18 mouse cellular contexts compared by ENCODE assay signal in the genomic region with DNA sequence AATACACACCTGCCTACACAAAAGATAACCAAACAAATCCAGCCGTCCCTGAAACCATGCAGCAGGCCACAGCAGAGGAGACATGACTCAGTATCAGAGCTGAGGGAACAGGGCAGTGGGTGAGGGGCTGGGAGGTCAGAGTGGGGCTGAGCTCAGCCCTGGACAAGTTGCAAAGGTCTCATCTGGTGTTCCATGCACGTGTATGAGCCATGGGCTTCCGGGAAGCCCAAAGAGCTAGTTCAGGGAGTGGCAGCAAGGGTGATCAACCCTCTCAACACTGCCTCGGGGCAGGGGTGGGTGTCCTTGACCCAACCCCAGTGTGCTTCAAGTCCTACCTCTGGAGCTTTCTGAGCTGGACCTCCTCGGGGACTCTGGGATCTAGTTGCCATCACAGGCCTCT.
DNase-seq lines count a peak whose midpoint lies in the region; ATAC-seq and TF ChIP-seq lines count a peak whose summit lies in the region.
"Had no signal": no experiment of that assay in that cellular context is flagged by ENCODE, and none has a peak within 500 bp of the region (broad histone marks: within the 10 kb centered on the region; RNA-seq: fewer than 3 reads in every experiment).

No protein-coding gene starts in this region.

- no peak overlapping the region for H3K4me3 ChIP-seq in kidney, adult 2 months (ENCODE audit: insufficient read depth, low read depth, low read length)
- H3K4me3 ChIP-seq in kidney, embryonic 16.5 days (ENCODE audit: low read length) = no peak overlapping the region
- no peak overlapping the region for H3K4me3 ChIP-seq in intestine, embryonic 15.5 days (replicated peaks)
- H3K4me3 ChIP-seq in small intestine, adult 2 months (ENCODE audit: low read depth, low read length) = no peak overlapping the region
- H3K4me3 ChIP-seq: embryonic facial prominence, embryonic 10.5 days; heart, embryonic 13.5 days; hindbrain, embryonic 10.5 days; limb, embryonic 12.5 days had no signal

- H3K4me1 ChIP-seq in kidney, adult 2 months (ENCODE audit: control insufficient read depth, insufficient read depth, low read length) = 0 out of 2 replicates have a peak, but pooled peaks cover 3% of the 10 kb centered on the region
- H3K4me1 ChIP-seq in kidney, embryonic 16.5 days (ENCODE audit: insufficient read depth, low read length) = peaks cover 14% of the 10 kb centered on the region
- H3K4me1 ChIP-seq in intestine, embryonic 15.5 days (replicated peaks) = 0 out of 2 replicates have a peak, but pooled peaks cover 8% of the 10 kb centered on the region
- H3K4me1 ChIP-seq in small intestine, adult 2 months (ENCODE audit: control insufficient read depth, insufficient read depth, insufficient read length, low read length) = peaks cover 23% of the 10 kb centered on the region
- H3K4me1 ChIP-seq: hindbrain, embryonic 10.5 days had no signal

- DNase-seq in kidney, adult 2 months = peak; percentile 17
- peak; percentile 19 for DNase-seq in ES-CJ7 (ENCODE audit: low read depth, low spot score)
- DNase-seq in left cerebral cortex, adult 9 months (ENCODE audit: low spot score in 2 of 2) = no peak
- no peak for DNase-seq in spleen, adult 18-20 months
- DNase-seq: adrenal gland, postnatal 10 days; cerebellum, postnatal 14 days; gastrocnemius, postnatal 25 days; midbrain, embryonic 14.5 days; retina, postnatal 1 day had no signal

- no peaks in the 10 kb centered on the region for H3K27me3 ChIP-seq in kidney, adult 2 months (replicated peaks; ENCODE audit: control insufficient read depth, insufficient read depth, low read length)
- H3K27me3 ChIP-seq in kidney, embryonic 16.5 days (ENCODE audit: insufficient read depth, low read length) = no peaks in the 10 kb centered on the region
- H3K27me3 ChIP-seq in intestine, embryonic 15.5 days (replicated peaks) = no peaks in the 10 kb centered on the region
- H3K27me3 ChIP-seq in small intestine, adult 2 months (ENCODE audit: control insufficient read depth, insufficient read depth, low read length) = no peaks in the 10 kb centered on the region
- H3K27me3 ChIP-seq: CH12.LX; heart, embryonic 13.5 days; limb, embryonic 12.5 days had no signal

- TF ChIP-seq POLR2A in kidney, adult 2 months (IDR thresholded peaks at IDR 0.05; ENCODE audit: low read depth, low read length) = no peak
- TF ChIP-seq POLR2A in small intestine, adult 2 months (IDR thresholded peaks at IDR 0.05; ENCODE audit: low read depth, low read length) = no peak

- no peak for ATAC-seq in kidney, embryonic 16.5 days (ENCODE audit: low FRiP score, low TSS enrichment)
- peak; percentile 42 for ATAC-seq in intestine, embryonic 15.5 days

- no peak overlapping the region for H3K27ac ChIP-seq in kidney, adult 2 months (ENCODE audit: insufficient read depth, low read depth, low read length)
- no peak overlapping the region for H3K27ac ChIP-seq in kidney, embryonic 16.5 days (ENCODE audit: low read length)
- H3K27ac ChIP-seq in intestine, embryonic 15.5 days = peak overlapping the region; percentile 82
- H3K27ac ChIP-seq in small intestine, adult 2 months (ENCODE audit: insufficient read depth, low read depth, low read length) = peak overlapping the region; percentile 63
- H3K27ac ChIP-seq: embryonic facial prominence, embryonic 10.5 days; heart, embryonic 13.5 days; hindbrain, embryonic 10.5 days; limb, embryonic 12.5 days; macrophage had no signal

- H3K36me3 ChIP-seq in kidney, adult 2 months (ENCODE audit: control insufficient read depth, insufficient read depth, low read length) = no peaks in the 10 kb centered on the region
- H3K36me3 ChIP-seq in kidney, embryonic 16.5 days (ENCODE audit: insufficient read depth, low read length) = no peaks in the 10 kb centered on the region
- no peaks in the 10 kb centered on the region for H3K36me3 ChIP-seq in intestine, embryonic 15.5 days
- no peaks in the 10 kb centered on the region for H3K36me3 ChIP-seq in small intestine, adult 2 months (ENCODE audit: control insufficient read depth, insufficient read depth, low read length)
- H3K36me3 ChIP-seq: embryonic facial prominence, embryonic 10.5 days; heart, embryonic 13.5 days; hindbrain, embryonic 10.5 days; limb, embryonic 12.5 days had no signal

- H3K4me2 ChIP-seq in kidney, embryonic 16.5 days (replicated peaks; ENCODE audit: low read depth, low read length) = no peak overlapping the region
- no peak overlapping the region for H3K4me2 ChIP-seq in intestine, embryonic 15.5 days (replicated peaks)
- H3K4me2 ChIP-seq: heart, embryonic 13.5 days; limb, embryonic 12.5 days had no signal

- WGBS in kidney, adult 2 months = 64% methylated on average over 5 of the region's 5 CpGs
- 66% methylated on average over 5 of the region's 5 CpGs for WGBS in kidney, embryonic 16.5 days
- WGBS in intestine, embryonic 15.5 days = 56% methylated on average over 5 of the region's 5 CpGs
- WGBS in small intestine, adult 2 months = 29% methylated on average over 5 of the region's 5 CpGs

- no peak overlapping the region for H3K9ac ChIP-seq in kidney, embryonic 16.5 days (replicated peaks; ENCODE audit: low read length)
- H3K9ac ChIP-seq in intestine, embryonic 15.5 days = no peak overlapping the region
- H3K9ac ChIP-seq: limb, embryonic 12.5 days had no signal

- no peaks in the 10 kb centered on the region for H3K9me3 ChIP-seq in kidney, embryonic 16.5 days (ENCODE audit: low read length)
- H3K9me3 ChIP-seq in intestine, embryonic 15.5 days = no peaks in the 10 kb centered on the region
- H3K9me3 ChIP-seq: embryonic facial prominence, embryonic 10.5 days; heart, embryonic 13.5 days; hindbrain, embryonic 10.5 days; limb, embryonic 12.5 days had no signal

- TF ChIP-seq CTCF in kidney, adult 2 months (conservative IDR thresholded peaks at IDR 0.05; ENCODE audit: insufficient read depth, insufficient read length, low read depth, low read length) = no peak
- TF ChIP-seq CTCF in small intestine, adult 2 months (IDR thresholded peaks at IDR 0.05; ENCODE audit: extremely low read depth, insufficient read length, insufficient replicate concordance, low read depth, low read length) = no peak

Comparison
In these comparisons a context has a peak if more than half of its experiments do, and no peak if none do; other contexts are left out.
1. DNase-seq: peak in kidney, adult 2 months (single experiment) and ES-CJ7 (single experiment); none in left cerebral cortex, adult 9 months (0 of 2) and spleen, adult 18-20 months (0 of 2).
2. H3K27ac ChIP-seq: peak in intestine, embryonic 15.5 days (single experiment) and small intestine, adult 2 months (single experiment); none in kidney, adult 2 months (single experiment) and kidney, embryonic 16.5 days (single experiment).